Comparison of ENCODE assay signal across 22 mouse cellular contexts in genomic region chr3:69433580-69433979, GRCm38 (mm10).
A peak's percentile ranks its signal among the peaks of the same experiment; 100 is the strongest.
DNase-seq lines count a peak whose midpoint lies in the region; ATAC-seq and TF ChIP-seq lines count a peak whose summit lies in the region.
"Had no signal": no experiment of that assay in that cellular context is flagged by ENCODE, and none has a peak within 500 bp of the region (broad histone marks: within the 10 kb centered on the region; RNA-seq: fewer than 3 reads in every experiment).

No protein-coding gene starts in this region.

- H3K27me3 ChIP-seq in heart, embryonic 12.5 days (replicated peaks): no peaks in the 10 kb centered on the region
- H3K27me3 ChIP-seq in hindbrain, embryonic 15.5 days: no peaks in the 10 kb centered on the region
- H3K27me3 ChIP-seq in hindbrain, postnatal 0 days (ENCODE audit: insufficient read depth, low read length): no peaks in the 10 kb centered on the region
- H3K27me3 ChIP-seq in neural tube, embryonic 14.5 days (ENCODE audit: control insufficient read depth, insufficient read depth, low read length): no peaks in the 10 kb centered on the region
- H3K27me3 ChIP-seq: intestine, embryonic 15.5 days; liver, embryonic 13.5 days; midbrain, embryonic 15.5 days had no signal

- H3K4me3 ChIP-seq in heart, embryonic 12.5 days: no peak overlapping the region
- H3K4me3 ChIP-seq in hindbrain, embryonic 15.5 days: no peak overlapping the region
- no peak overlapping the region for H3K4me3 ChIP-seq in hindbrain, postnatal 0 days (ENCODE audit: low read length)
- no peak overlapping the region for H3K4me3 ChIP-seq in neural tube, embryonic 14.5 days (ENCODE audit: low read depth, low read length)
- no peak overlapping the region for H3K4me3 ChIP-seq in lung, adult 2 months (replicated peaks; ENCODE audit: extremely low read depth, low read depth, low read length)
- H3K4me3 ChIP-seq: intestine, embryonic 15.5 days; left cerebral cortex, adult 2 months; liver, embryonic 13.5 days; midbrain, embryonic 15.5 days had no signal

- H3K4me1 ChIP-seq in heart, embryonic 12.5 days (replicated peaks): peaks cover 9% of the 10 kb centered on the region; the same call in 1 of the 2 replicates
- no peaks in the 10 kb centered on the region; the same call in 1 of the 2 replicates for H3K4me1 ChIP-seq in hindbrain, embryonic 15.5 days (replicated peaks)
- H3K4me1 ChIP-seq in hindbrain, postnatal 0 days (ENCODE audit: insufficient read depth, low read length): no peaks in the 10 kb centered on the region
- H3K4me1 ChIP-seq in neural tube, embryonic 14.5 days (ENCODE audit: control insufficient read depth, insufficient read depth, low read length): peaks cover 6% of the 10 kb centered on the region; the same call in 1 of the 2 replicates
- no peaks in the 10 kb centered on the region for H3K4me1 ChIP-seq in lung, adult 2 months (ENCODE audit: control insufficient read depth, insufficient read depth, low read length)
- H3K4me1 ChIP-seq: intestine, embryonic 15.5 days; midbrain, embryonic 15.5 days had no signal

- no peak overlapping the region for H3K4me2 ChIP-seq in heart, embryonic 12.5 days
- no peak overlapping the region; the same call in 1 of the 2 replicates for H3K4me2 ChIP-seq in hindbrain, embryonic 15.5 days
- H3K4me2 ChIP-seq in hindbrain, postnatal 0 days (ENCODE audit: low read depth, low read length): no peak overlapping the region
- H3K4me2 ChIP-seq in neural tube, embryonic 14.5 days (ENCODE audit: low read depth, low read length): no peak overlapping the region
- H3K4me2 ChIP-seq: intestine, embryonic 15.5 days; liver, embryonic 13.5 days; lung, embryonic 14.5 days; midbrain, embryonic 15.5 days had no signal

- WGBS in heart, embryonic 12.5 days: 88% methylated on average over 10 of the region's 10 CpGs
- 73% methylated on average over 10 of the region's 10 CpGs for WGBS in hindbrain, embryonic 15.5 days
- WGBS in hindbrain, postnatal 0 days: 74% methylated on average over 10 of the region's 10 CpGs
- 60% methylated on average over 10 of the region's 10 CpGs for WGBS in neural tube, embryonic 14.5 days
- 86% methylated on average over 10 of the region's 10 CpGs for WGBS in lung, adult 2 months

- no peak for TF ChIP-seq POLR2A in lung, adult 2 months (IDR thresholded peaks at IDR 0.05; ENCODE audit: borderline replicate concordance, extremely low read depth, low read depth, low read length)

- H3K27ac ChIP-seq in heart, embryonic 12.5 days (ENCODE audit: poor library complexity, severe bottlenecking): peak overlapping the region; percentile 33; the same call in 1 of the 2 replicates
- no peak overlapping the region for H3K27ac ChIP-seq in hindbrain, embryonic 15.5 days (replicated peaks)
- H3K27ac ChIP-seq in hindbrain, postnatal 0 days: no peak overlapping the region
- no peak overlapping the region; the same call in 1 of the 2 replicates for H3K27ac ChIP-seq in neural tube, embryonic 14.5 days (ENCODE audit: low read depth, low read length)
- H3K27ac ChIP-seq: intestine, embryonic 15.5 days; left cerebral cortex, adult 2 months; liver, embryonic 13.5 days; midbrain, embryonic 15.5 days had no signal

- intact Hi-C loops in heart, postnatal 14 days (cut with DNase I): no loop called here

- H3K9ac ChIP-seq in heart, embryonic 12.5 days: no peak overlapping the region
- no peak overlapping the region for H3K9ac ChIP-seq in hindbrain, embryonic 15.5 days
- no peak overlapping the region for H3K9ac ChIP-seq in hindbrain, postnatal 0 days (replicated peaks; ENCODE audit: low read length)
- no peak overlapping the region for H3K9ac ChIP-seq in neural tube, embryonic 14.5 days (replicated peaks; ENCODE audit: low read depth, low read length)
- H3K9ac ChIP-seq: intestine, embryonic 15.5 days; liver, embryonic 13.5 days; lung, embryonic 14.5 days; midbrain, embryonic 15.5 days had no signal

- H3K36me3 ChIP-seq in heart, embryonic 12.5 days: no peaks in the 10 kb centered on the region
- H3K36me3 ChIP-seq in hindbrain, embryonic 15.5 days: no peaks in the 10 kb centered on the region
- H3K36me3 ChIP-seq in hindbrain, postnatal 0 days (ENCODE audit: insufficient read depth, low read length): no peaks in the 10 kb centered on the region
- H3K36me3 ChIP-seq in neural tube, embryonic 14.5 days (ENCODE audit: control insufficient read depth, insufficient read depth, low read length): no peaks in the 10 kb centered on the region
- H3K36me3 ChIP-seq: intestine, embryonic 15.5 days; liver, embryonic 13.5 days; midbrain, embryonic 15.5 days had no signal

- no peak for DNase-seq in frontal cortex, postnatal 36 days (ENCODE audit: low spot score in 2 of 2)
- no peak for DNase-seq in heart, postnatal 14 days
- DNase-seq in hindbrain, postnatal 0 days (ENCODE audit: low spot score): no peak
- no peak for DNase-seq in lung, adult 2 months
- DNase-seq: adrenal gland, postnatal 10 days; cerebellum, adult 18-20 months; cerebellum, postnatal 14 days; heart, adult 11 months; kidney, adult 8-10 months; kidney, postnatal 10 days; liver, embryonic 13.5 days; lung, embryonic 14.5 days; right cerebral cortex, postnatal 14 days; spleen, adult 18-20 months had no signal

- H3K9me3 ChIP-seq in heart, embryonic 12.5 days (replicated peaks): no peaks in the 10 kb centered on the region
- H3K9me3 ChIP-seq in hindbrain, embryonic 15.5 days: no peaks in the 10 kb centered on the region
- no peaks in the 10 kb centered on the region for H3K9me3 ChIP-seq in hindbrain, postnatal 0 days (ENCODE audit: low read length)
- no peaks in the 10 kb centered on the region for H3K9me3 ChIP-seq in neural tube, embryonic 14.5 days (ENCODE audit: control insufficient read depth, low read length)
- H3K9me3 ChIP-seq: intestine, embryonic 15.5 days; liver, embryonic 13.5 days; midbrain, embryonic 15.5 days had no signal

- ATAC-seq in frontal cortex, adult (ENCODE audit: low TSS enrichment): peak; percentile 41; the same call in 1 of the 2 replicates
- no peak for ATAC-seq in heart, embryonic 12.5 days (ENCODE audit: insufficient number of reproducible peaks, low FRiP score)
- peak; percentile 37; the same call in 1 of the 2 replicates for ATAC-seq in hindbrain, embryonic 15.5 days (ENCODE audit: low FRiP score, low read depth)
- no peak for ATAC-seq in hindbrain, postnatal 0 days
- 0 out of 2 replicates have a peak, but pooled peaks have one; percentile 28 for ATAC-seq in neural tube, embryonic 14.5 days (ENCODE audit: low read depth)
- ATAC-seq: activated CD4-positive, CD25-positive, alpha-beta regulatory T cell, adult 4 months; intestine, embryonic 15.5 days; midbrain, embryonic 15.5 days had no signal

- TF ChIP-seq CTCF in hindbrain, postnatal 0 days (IDR thresholded peaks at IDR 0.05; ENCODE audit: low read depth): no peak
- TF ChIP-seq CTCF in lung, adult 2 months (IDR thresholded peaks at IDR 0.05; ENCODE audit: insufficient read depth, low read length): no peak

Comparison
In these comparisons a context has a peak if more than half of its experiments do, and no peak if none do; other contexts are left out.
1. ATAC-seq: peak in frontal cortex, adult (single experiment), hindbrain, embryonic 15.5 days (single experiment) and neural tube, embryonic 14.5 days (single experiment); none in heart, embryonic 12.5 days (single experiment) and hindbrain, postnatal 0 days (single experiment).